Mouse (Mus musculus) G1E (cell line): ENCODE results near the gene Med26. TPM values are rescaled to one million over a fixed set of nuclear protein-coding genes. Genes with fewer than 3 reads are reported as not detected.
A peak's percentile ranks its signal among the peaks of the same experiment; 100 is the strongest.

Experiments
- ATAC-seq: 2 replicates; pipeline ENCODE4 v1.8.0; 2016; ENCODE audit warnings: mild to moderate bottlenecking; ENCODE audit not compliant: insufficient number of reproducible peaks, poor library complexity, low FRiP score, severe bottlenecking; ENCODE audit errors: extremely low read depth
- DNase-seq: peaks from one replicate; pipeline ENCODE4 v3.0.0; 2012; ENCODE audit warnings: low spot score
- H3K27me3 ChIP-seq: 2 replicates; pipeline ENCODE4 v1.6.1; 2012; ENCODE audit warnings: mild to moderate bottlenecking, low read length, inconsistent platforms; ENCODE audit not compliant: insufficient read depth
- H3K36me3 ChIP-seq: replicated peaks from 2 replicates; pipeline ENCODE3; 2012; ENCODE audit warnings: mild to moderate bottlenecking, inconsistent platforms
- H3K4me1 ChIP-seq: 2 replicates; pipeline ENCODE4 v1.6.1; 2012; ENCODE audit warnings: low read depth, low read length, inconsistent platforms, mixed read lengths; ENCODE audit not compliant: insufficient read depth
- H3K4me3 ChIP-seq: 2 replicates; pipeline ENCODE4 v1.5.1; 2012; ENCODE audit warnings: low read depth, mild to moderate bottlenecking, inconsistent platforms, low read length, moderate library complexity, mixed read lengths
- H3K9me3 ChIP-seq: replicated peaks from 2 replicates; pipeline ENCODE4 v1.6.1; 2012; ENCODE audit warnings: inconsistent platforms
- CTCF ChIP-seq: IDR thresholded peaks from 2 replicates; pipeline ENCODE4 v1.5.1; 2012; ENCODE audit warnings: low read depth, low read length, inconsistent platforms, mixed read lengths
- GATA1 ChIP-seq: IDR thresholded peaks from 2 replicates; pipeline ENCODE4 v1.6.1; 2012; ENCODE audit warnings: borderline replicate concordance, low read length, inconsistent platforms, mixed read lengths
- GATA2 ChIP-seq: IDR thresholded peaks from 2 replicates; pipeline ENCODE4 v1.6.1; 2012; ENCODE audit warnings: low read depth, low read length, inconsistent platforms, borderline replicate concordance
- POLR2AphosphoS5 ChIP-seq: IDR thresholded peaks from 2 replicates; pipeline ENCODE4 v1.6.1; 2012; ENCODE audit warnings: low read depth, low read length, inconsistent platforms; ENCODE audit not compliant: insufficient replicate concordance
- TAL1 ChIP-seq: conservative IDR thresholded peaks from 2 replicates; pipeline ENCODE4 v1.6.1; 2012; ENCODE audit warnings: low read depth, low read length, inconsistent platforms, mixed read lengths
- polyA plus RNA-seq: library from polyadenylated mRNA; stranded (reverse); fragments of >175 nt; gene quantifications from 2 replicates; pipeline ENCODE4 v1.2.3, GENCODE M21; 2012
- total RNA-seq, 2 experiments: library from RNA; stranded (forward) in 1 of 2; stranded (reverse) in 1 of 2; fragments of 200-1000 nt in 1 of 2; fragments of >200 nt in 1 of 2; fragmentation: Nextera tagmentation in 1 of 2; gene quantifications; 2 replicates each; pipeline ENCODE4 v1.2.3; 2014 to 2017

Med26 gene
- total and polyA plus RNA-seq, 3 experiments, result 7.6 to 43.8 (median 14.8) TPM

- Histone ChIP-seq H3K9me3 (no peaks in the 10 kb centered on the region), H3K27me3 (no peaks in the 10 kb centered on the region), H3K36me3 (peaks cover 80% of the 10 kb centered on the region), H3K4me1 (peaks cover 65% of the 10 kb centered on the region), H3K4me3 (peak overlapping the region; percentile 99)
- TF ChIP-seq CTCF, result no peak
- no peak for TF ChIP-seq GATA2
- no peak for TF ChIP-seq POLR2AphosphoS5
- TF ChIP-seq GATA1, result no peak
- TF ChIP-seq TAL1, result no peak
- no peak for ATAC-seq
- DNase-seq, result no peak
Measured at GRCm38 (mm10) chr8:72493381-72493780, 54.7 kb downstream of the Med26 start.

GRCm38 (mm10) chr8:72492622-72493081 is 55.4 kb downstream of the Med26 start:
- H3K4me3 ChIP-seq, result peak overlapping the region; percentile 99
- H3K36me3 ChIP-seq, result peaks cover 80% of the 10 kb centered on the region
- H3K9me3 ChIP-seq, result no peaks in the 10 kb centered on the region
- ATAC-seq, result peak; percentile 94
- TF ChIP-seq POLR2AphosphoS5 (no peak), TAL1 (no peak), GATA2 (no peak), CTCF (no peak), GATA1 (no peak)
- peak; percentile 97 for DNase-seq
- peaks cover 68% of the 10 kb centered on the region for H3K4me1 ChIP-seq
- no peaks in the 10 kb centered on the region for H3K27me3 ChIP-seq

DNA sequence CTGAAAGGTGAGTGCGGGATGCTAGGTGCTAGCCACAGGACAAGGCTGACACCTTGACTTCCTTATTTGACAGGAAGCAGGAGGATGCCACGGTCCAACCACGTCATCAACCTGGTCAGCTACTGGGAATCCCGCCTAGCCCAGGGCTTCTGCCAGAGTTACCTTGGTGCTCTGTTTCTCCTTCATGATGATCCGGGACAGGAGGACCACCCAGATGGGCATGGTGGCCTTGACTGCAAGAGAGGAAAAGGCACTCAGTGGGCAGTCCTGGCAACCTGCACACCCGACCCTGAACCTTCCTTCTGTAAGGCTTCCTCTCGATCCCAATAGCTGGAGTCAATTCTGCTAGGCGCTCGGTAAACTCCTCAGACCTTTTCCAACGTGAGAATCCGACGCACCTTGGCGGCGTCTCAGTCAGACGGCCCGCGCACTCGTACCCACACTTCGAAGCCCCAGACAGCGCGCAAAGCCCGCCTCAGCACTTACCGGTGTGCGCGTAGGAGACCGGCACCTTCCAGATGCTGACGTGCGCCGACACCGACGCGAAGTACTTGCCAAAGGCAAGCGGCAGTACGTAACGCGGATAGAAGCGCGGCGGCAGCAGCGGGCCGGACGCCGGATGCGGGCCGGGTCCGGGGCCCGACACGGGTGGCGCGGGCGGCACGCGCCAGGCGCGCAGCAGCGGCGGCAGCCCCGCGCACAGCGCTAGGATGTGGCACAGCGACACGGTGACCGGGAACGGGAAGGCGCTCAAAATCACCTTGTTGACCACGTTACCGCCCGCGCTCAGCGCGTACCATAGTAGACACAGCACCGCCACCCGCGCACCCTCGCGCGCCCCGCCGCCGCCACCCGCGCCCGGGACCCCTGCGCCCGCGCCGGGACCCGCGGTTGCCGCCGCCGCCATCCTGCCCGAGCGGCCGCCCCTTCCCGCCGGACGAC is 56.1 kb downstream of the Med26 start, which contains the start of gene Slc35e1:
Slc35e1 (minus strand) TSS at position 935 of the 942 bp plus-strand sequence.
- ATAC-seq (no peak), DNase-seq (peak; percentile 45)
- no peak for TF ChIP-seq POLR2AphosphoS5
- TF ChIP-seq GATA2, result no peak
- TF ChIP-seq CTCF, result no peak
- TF ChIP-seq TAL1, result no peak
- no peak for TF ChIP-seq GATA1

DNA sequence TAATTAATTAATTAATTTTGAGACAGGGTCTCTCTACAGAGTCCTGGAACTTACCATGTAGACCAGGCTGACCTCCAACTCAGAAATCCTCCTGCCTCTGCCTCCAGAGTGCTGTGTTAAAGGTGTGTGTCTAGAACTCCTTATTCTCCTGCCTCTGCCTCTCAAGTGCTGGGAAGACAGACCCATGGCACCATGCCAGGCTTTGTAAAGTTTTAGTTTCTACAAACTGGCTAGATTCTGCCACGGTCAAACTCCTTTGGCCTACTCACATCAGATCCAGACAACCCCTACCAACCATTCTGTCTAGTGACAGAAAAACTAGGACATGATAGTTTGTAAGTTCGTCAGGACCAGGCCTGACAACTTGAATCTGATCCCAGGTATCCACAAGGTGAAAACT is 57.1 kb downstream of the Med26 start:
- ATAC-seq (no peak), DNase-seq (no peak)
- no peaks in the 10 kb centered on the region for H3K27me3 ChIP-seq
- peaks cover 70% of the 10 kb centered on the region for H3K4me1 ChIP-seq
- TF ChIP-seq GATA2 (no peak), POLR2AphosphoS5 (no peak), TAL1 (no peak), GATA1 (no peak), CTCF (no peak)
- no peaks in the 10 kb centered on the region for H3K9me3 ChIP-seq
- no peak overlapping the region; the same call in 1 of the 2 replicates for H3K4me3 ChIP-seq
- H3K36me3 ChIP-seq, result peaks cover 80% of the 10 kb centered on the region

More for the DNA sequence above, 56.1 kb downstream of the Med26 start, which contains the start of gene Slc35e1:
- Histone ChIP-seq H3K4me1 (peaks cover 71% of the 10 kb centered on the region), H3K9me3 (no peaks in the 10 kb centered on the region), H3K4me3 (peak within 1 kb of the TSS; percentile 99), H3K27me3 (no peaks in the 10 kb centered on the region), H3K36me3 (peaks cover 80% of the 10 kb centered on the region)

GRCm38 (mm10) chr8:72487014-72487413 is 61.1 kb downstream of the Med26 start:
- DNase-seq (no peak), ATAC-seq (no peak)
- Histone ChIP-seq H3K36me3 (peaks cover 93% of the 10 kb centered on the region), H3K4me1 (peaks cover 50% of the 10 kb centered on the region), H3K27me3 (no peaks in the 10 kb centered on the region), H3K9me3 (no peaks in the 10 kb centered on the region), H3K4me3 (no peak overlapping the region)
- TF ChIP-seq CTCF (no peak), POLR2AphosphoS5 (no peak), TAL1 (no peak), GATA1 (no peak), GATA2 (no peak)

DNA sequence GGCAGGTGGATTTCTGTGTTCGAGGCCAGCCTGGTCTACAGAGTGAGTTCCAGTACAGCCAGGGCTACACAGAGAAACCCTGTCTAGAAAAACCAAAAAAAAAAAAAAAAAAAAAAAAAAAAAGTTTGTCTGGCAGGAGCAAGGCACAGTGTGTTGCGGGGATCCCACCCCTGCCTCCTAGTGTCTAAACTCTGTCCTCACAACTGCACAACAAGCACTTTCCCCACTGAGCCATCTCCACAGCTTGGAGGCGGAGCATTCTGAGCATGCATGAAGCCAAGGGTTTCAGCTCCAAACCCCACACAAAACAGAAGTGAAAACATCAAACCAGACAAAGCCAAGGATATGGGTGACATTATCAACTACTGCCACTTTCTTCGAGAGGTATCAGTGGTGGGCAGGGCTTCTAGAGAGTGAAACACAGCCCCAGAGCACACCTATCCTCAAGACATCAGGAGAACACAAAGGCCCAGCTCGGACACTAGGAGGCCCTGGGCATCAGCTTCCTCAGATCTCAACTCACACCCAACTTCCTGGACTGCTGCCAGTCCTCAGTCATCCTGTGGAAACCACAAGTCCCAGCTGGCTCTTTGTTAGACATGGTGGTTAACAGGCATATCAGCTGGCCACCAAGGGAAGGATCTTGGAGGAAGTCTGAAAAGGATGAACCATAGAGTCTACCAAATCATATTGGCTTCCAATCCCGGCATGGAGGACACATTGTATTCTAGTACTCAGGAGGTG is 62.4 kb downstream of the Med26 start:
- DNase-seq (no peak), ATAC-seq (no peak)
- no peaks in the 10 kb centered on the region for H3K27me3 ChIP-seq
- no peaks in the 10 kb centered on the region for H3K9me3 ChIP-seq
- H3K4me3 ChIP-seq, result no peak overlapping the region
- TF ChIP-seq GATA2 (no peak), CTCF (no peak), TAL1 (no peak), GATA1 (no peak), POLR2AphosphoS5 (no peak)
- peaks cover 37% of the 10 kb centered on the region for H3K4me1 ChIP-seq
- peaks cover 98% of the 10 kb centered on the region for H3K36me3 ChIP-seq
